Mouse (Mus musculus): Measurements from ENCODE around the gene Mmadhc. TPM values are rescaled to one million over a fixed set of nuclear protein-coding genes. Genes with fewer than 3 reads are reported as not detected.

The Mmadhc gene
- total RNA-seq, 2 experiments from 2014 or later: 121 to 128 TPM

- no peak for DNase-seq
Observed at GRCm38 (mm10) chr2:50265215-50265785, 31.3 kb downstream of the Mmadhc start.

- DNase-seq: no peak
Observed at GRCm38 (mm10) chr2:50264059-50264458, 32.5 kb downstream of the Mmadhc start.

- no peak for DNase-seq
Observed at GRCm38 (mm10) chr2:50254955-50255354, 41.6 kb downstream of the Mmadhc start.

GRCm38 (mm10) chr2:50248551-50248950, 48.0 kb downstream of the Mmadhc start:
- no peak for DNase-seq

- no peak for DNase-seq
Observed at GRCm38 (mm10) chr2:50233491-50233890, 63.1 kb downstream of the Mmadhc start.

Other genes with a start within 250 kb of the Mmadhc start
- gene Lypd6, start 230.4 kb downstream of the Mmadhc start, total RNA-seq (2021): 1 to 10 TPM; 8.2 TPM